Mouse (Mus musculus) midbrain, postnatal 0 days (tissue): ENCODE measurements around the gene Slc8a3. TPM values are rescaled to one million over a fixed set of nuclear protein-coding genes. Genes with fewer than 3 reads are reported as not detected.
A peak's percentile ranks its signal among the peaks of the same experiment; 100 is the strongest.

ENCODE experiments used
- ATAC-seq: fragments of 200-750 bp; cut with Nextera tagmentation; 2 replicates; pipeline ENCODE4 v1.8.0; 2017; ENCODE audit warnings: moderate number of reproducible peaks, mild to moderate bottlenecking, moderate TSS enrichment, moderate library complexity; ENCODE audit not compliant: low FRiP score
- DNase-seq: peaks from one replicate; pipeline ENCODE4 v3.0.0-alpha.2; 2015; ENCODE audit warnings: low spot score
- H3K27ac ChIP-seq: fragments of 300-500 bp; sonication (generic); 2 replicates; pipeline ENCODE4 v1.5.1; 2014; ENCODE audit warnings: low read depth, mild to moderate bottlenecking, low read length, mixed read lengths
- H3K27me3 ChIP-seq: fragments of 300-500 bp; sonication (generic); 2 replicates; pipeline ENCODE4 v1.6.1; 2014; ENCODE audit warnings: low read length, control low read depth, mixed read lengths; ENCODE audit not compliant: insufficient read depth
- H3K36me3 ChIP-seq: fragments of 300-500 bp; sonication (generic); 2 replicates; pipeline ENCODE4 v1.6.1; 2014; ENCODE audit warnings: low read length, control low read depth, mixed read lengths; ENCODE audit not compliant: insufficient read depth
- H3K4me1 ChIP-seq: fragments of 300-500 bp; sonication (generic); 2 replicates; pipeline ENCODE4 v1.6.1; 2014; ENCODE audit warnings: mild to moderate bottlenecking, control low read depth, antibody characterized with exemption, low read length, mixed read lengths; ENCODE audit not compliant: insufficient read depth
- H3K4me2 ChIP-seq: fragments of 300-500 bp; sonication (generic); 2 replicates; pipeline ENCODE4 v1.6.1; 2014; ENCODE audit warnings: low read depth, mild to moderate bottlenecking, low read length, mixed read lengths; ENCODE audit not compliant: poor library complexity, severe bottlenecking
- H3K4me3 ChIP-seq: fragments of 300-500 bp; sonication (generic); 2 replicates; pipeline ENCODE4 v1.5.1; 2014; ENCODE audit warnings: low read depth, mild to moderate bottlenecking, low read length, moderate library complexity
- H3K9ac ChIP-seq: fragments of 300-500 bp; sonication (generic); replicated peaks from 2 replicates; pipeline ENCODE4 v1.6.1; 2014; ENCODE audit warnings: mild to moderate bottlenecking, low read length, moderate library complexity, mixed read lengths; ENCODE audit not compliant: poor library complexity, severe bottlenecking
- H3K9me3 ChIP-seq: fragments of 300-500 bp; sonication (generic); 2 replicates; pipeline ENCODE4 v1.6.1; 2016; ENCODE audit warnings: low read length, control low read depth
- CTCF ChIP-seq: IDR thresholded peaks from 2 replicates; pipeline ENCODE4 v1.5.1; 2016; ENCODE audit warnings: antibody characterized with exemption, mild to moderate bottlenecking
- WGBS: fragments of 180-500 bp; shearing (Covaris S2); extraction: QIAGEN DNeasy Blood & Tissue Kit; methylation state at CpG from one replicate; pipeline ENCODE4 v1.1.7; 2014; 5-methylcytosine and 5-hydroxymethylcytosine counted together
- polyA plus RNA-seq: library from polyadenylated mRNA; unstranded; fragments of >200 nt; fragmentation: Nextera tagmentation; extraction: Ambion mirVana; gene quantifications from 2 replicates; pipeline ENCODE4 v1.2.1, GENCODE M21; 2015
- total RNA-seq: library from RNA; depleted of rRNA; stranded (reverse); fragments of >200 nt; gene quantifications from 2 replicates; pipeline ENCODE4 v1.2.3, GENCODE M21; 2014

Slc8a3 gene
- total and polyA plus RNA-seq, 2 experiments from 2014 or later = 13.4 to 52.3 TPM

- H3K9ac ChIP-seq = no peak overlapping the region
- DNase-seq = no peak
Observed at GRCm38 (mm10) chr12:81173893-81174292, 159.1 kb downstream of the Slc8a3 start.

GRCm38 (mm10) chr12:81173011-81173410, 160.0 kb downstream of the Slc8a3 start:
- no peak overlapping the region for H3K27ac ChIP-seq
- no peak for DNase-seq
- H3K4me1 ChIP-seq = no peaks in the 10 kb centered on the region
- H3K9me3 ChIP-seq = no peaks in the 10 kb centered on the region
- H3K36me3 ChIP-seq = no peaks in the 10 kb centered on the region
- H3K27me3 ChIP-seq = no peaks in the 10 kb centered on the region
- H3K9ac ChIP-seq = no peak overlapping the region
- no peak for TF ChIP-seq CTCF
- ATAC-seq = no peak
- no peak overlapping the region for H3K4me2 ChIP-seq
- no peak overlapping the region for H3K4me3 ChIP-seq
- 89% methylated on average over 3 of the region's 3 CpGs for WGBS

More at GRCm38 (mm10) chr12:81173893-81174292, 159.1 kb downstream of the Slc8a3 start:
- H3K4me2 ChIP-seq = no peak overlapping the region
- no peak overlapping the region for H3K4me3 ChIP-seq
- no peak overlapping the region for H3K27ac ChIP-seq
- H3K4me1 ChIP-seq = no peaks in the 10 kb centered on the region
- H3K9me3 ChIP-seq = no peaks in the 10 kb centered on the region
- no peak for ATAC-seq
- TF ChIP-seq CTCF = no peak
- no peaks in the 10 kb centered on the region for H3K27me3 ChIP-seq
- H3K36me3 ChIP-seq = no peaks in the 10 kb centered on the region
- 88% methylated on average over 4 of the region's 4 CpGs for WGBS

- DNase-seq = no peak
- H3K27me3 ChIP-seq = no peaks in the 10 kb centered on the region
- H3K4me2 ChIP-seq = no peak overlapping the region
- H3K27ac ChIP-seq = no peak overlapping the region
- TF ChIP-seq CTCF = peak; percentile 54
- WGBS = 79% methylated on average over 2 of the region's 2 CpGs
- no peaks in the 10 kb centered on the region for H3K36me3 ChIP-seq
- H3K4me1 ChIP-seq = no peaks in the 10 kb centered on the region; the same call in 1 of the 2 replicates
- no peak overlapping the region for H3K4me3 ChIP-seq
- no peak overlapping the region for H3K9ac ChIP-seq
- ATAC-seq = no peak
- H3K9me3 ChIP-seq = no peaks in the 10 kb centered on the region
Observed at GRCm38 (mm10) chr12:81170076-81170475, 162.9 kb downstream of the Slc8a3 start.

- ATAC-seq (no peak), DNase-seq (no peak)
- Histone ChIP-seq H3K4me1 (no peaks in the 10 kb centered on the region; the same call in 1 of the 2 replicates), H3K36me3 (no peaks in the 10 kb centered on the region), H3K9ac (no peak overlapping the region), H3K9me3 (no peaks in the 10 kb centered on the region), H3K4me2 (no peak overlapping the region), H3K4me3 (no peak overlapping the region), H3K27ac (no peak overlapping the region), H3K27me3 (no peaks in the 10 kb centered on the region)
- WGBS = 71% methylated on average over 2 of the region's 2 CpGs
- TF ChIP-seq CTCF = peak; percentile 48
Observed at GRCm38 (mm10) chr12:81168494-81168893, 164.5 kb downstream of the Slc8a3 start.

GRCm38 (mm10) chr12:81168031-81168430, 164.9 kb downstream of the Slc8a3 start:
- WGBS = 93% methylated on average over 7 of the region's 7 CpGs
- no peak for DNase-seq
- H3K27ac ChIP-seq = no peak overlapping the region
- no peaks in the 10 kb centered on the region for H3K36me3 ChIP-seq
- H3K9me3 ChIP-seq = no peaks in the 10 kb centered on the region
- no peak for TF ChIP-seq CTCF
- no peaks in the 10 kb centered on the region; the same call in 1 of the 2 replicates for H3K4me1 ChIP-seq
- H3K4me2 ChIP-seq = no peak overlapping the region
- no peaks in the 10 kb centered on the region for H3K27me3 ChIP-seq
- ATAC-seq = no peak
- H3K4me3 ChIP-seq = no peak overlapping the region
- H3K9ac ChIP-seq = no peak overlapping the region

- Histone ChIP-seq H3K4me2 (no peak overlapping the region), H3K27me3 (no peaks in the 10 kb centered on the region), H3K36me3 (no peaks in the 10 kb centered on the region), H3K9me3 (no peaks in the 10 kb centered on the region), H3K27ac (no peak overlapping the region), H3K4me1 (no peaks in the 10 kb centered on the region; the same call in 1 of the 2 replicates), H3K9ac (no peak overlapping the region), H3K4me3 (no peak overlapping the region)
- no peak for TF ChIP-seq CTCF
- ATAC-seq = no peak
- 77% methylated on average over 9 of the region's 9 CpGs for WGBS
- DNase-seq = no peak
Observed at GRCm38 (mm10) chr12:81167142-81167541, 165.8 kb downstream of the Slc8a3 start.
